ENCODE assay signal across 10 mouse cellular contexts in the genomic region with DNA sequence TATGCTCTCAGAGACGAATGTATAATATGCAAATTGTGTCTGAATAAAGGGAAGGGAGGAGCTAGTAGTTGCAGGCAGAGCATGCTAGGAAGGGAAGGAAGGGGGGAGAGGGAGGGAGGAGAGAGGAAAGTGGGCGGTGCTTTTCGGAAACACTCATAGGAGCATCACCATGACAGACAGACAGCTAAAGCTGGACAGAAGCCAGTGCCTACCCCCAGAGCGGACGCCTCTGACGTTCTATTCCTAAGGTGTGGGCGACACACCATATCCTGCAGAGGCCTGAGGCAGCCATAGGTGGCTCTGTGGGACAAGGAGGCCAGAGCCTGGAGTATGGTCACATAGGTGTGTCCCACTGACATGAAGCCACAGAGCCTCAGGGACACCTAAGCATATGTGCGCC. TPM values are rescaled to one million over a fixed set of nuclear protein-coding genes. Genes with fewer than 3 reads are reported as not detected.
A peak's percentile ranks its signal among the peaks of the same experiment; 100 is the strongest.
DNase-seq lines count a peak whose midpoint lies in the region; ATAC-seq and TF ChIP-seq lines count a peak whose summit lies in the region.
"Had no signal": no experiment of that assay in that cellular context is flagged by ENCODE, and none has a peak within 500 bp of the region (broad histone marks: within the 10 kb centered on the region; RNA-seq: fewer than 3 reads in every experiment).

No protein-coding gene starts in this region.

- TF ChIP-seq CTCF in liver, postnatal 0 days (IDR thresholded peaks at IDR 0.05; ENCODE audit: low read depth) = no peak

- peak overlapping the region; percentile 48; the same call in 1 of the 2 replicates for H3K27ac ChIP-seq in heart, embryonic 10.5 days
- no peak overlapping the region for H3K27ac ChIP-seq in liver, embryonic 13.5 days
- H3K27ac ChIP-seq in liver, embryonic 12.5 days = no peak overlapping the region
- H3K27ac ChIP-seq in liver, postnatal 0 days (ENCODE audit: low read depth) = peak overlapping the region; percentile 88
- 0 out of 2 replicates have a peak overlapping the region, but pooled peaks have one; percentile 44 for H3K27ac ChIP-seq in stomach, embryonic 15.5 days

- H3K4me2 ChIP-seq in liver, embryonic 13.5 days = peak overlapping the region; percentile 21; the same call in 1 of the 2 replicates
- H3K4me2 ChIP-seq in liver, embryonic 12.5 days = no peak overlapping the region
- H3K4me2 ChIP-seq in liver, postnatal 0 days (ENCODE audit: low read depth, low read length) = peak overlapping the region; percentile 63
- H3K4me2 ChIP-seq in stomach, embryonic 15.5 days = peak overlapping the region; percentile 17; the same call in 1 of the 2 replicates
- H3K4me2 ChIP-seq: intestine, embryonic 15.5 days had no signal

- 0 out of 2 replicates have a peak, but pooled peaks cover under 1% of the 10 kb centered on the region for H3K36me3 ChIP-seq in heart, embryonic 10.5 days
- H3K36me3 ChIP-seq in liver, embryonic 13.5 days = no peaks in the 10 kb centered on the region
- H3K36me3 ChIP-seq in liver, embryonic 12.5 days = no peaks in the 10 kb centered on the region
- H3K36me3 ChIP-seq in liver, postnatal 0 days (replicated peaks; ENCODE audit: insufficient read depth, low read length) = no peaks in the 10 kb centered on the region
- no peaks in the 10 kb centered on the region for H3K36me3 ChIP-seq in stomach, embryonic 15.5 days
- H3K36me3 ChIP-seq: intestine, embryonic 15.5 days; midbrain, embryonic 10.5 days had no signal

- 65% methylated on average over 8 of the region's 8 CpGs for WGBS in heart, embryonic 10.5 days
- 36% methylated on average over 8 of the region's 8 CpGs for WGBS in liver, embryonic 13.5 days (ENCODE audit: insufficient replicate concordance)
- 35% methylated on average over 8 of the region's 8 CpGs for WGBS in liver, embryonic 12.5 days (ENCODE audit: insufficient replicate concordance)
- 43% methylated on average over 8 of the region's 8 CpGs for WGBS in liver, postnatal 0 days (ENCODE audit: insufficient replicate concordance)
- 66% methylated on average over 8 of the region's 8 CpGs for WGBS in stomach, embryonic 15.5 days

- ATAC-seq in liver, embryonic 13.5 days (ENCODE audit: low read depth) = no peak
- ATAC-seq in liver, embryonic 12.5 days = no peak
- ATAC-seq in liver, postnatal 0 days = no peak
- ATAC-seq in stomach, embryonic 15.5 days (ENCODE audit: insufficient read depth, low FRiP score, low read depth) = no peak
- ATAC-seq: intestine, embryonic 15.5 days had no signal

- no peak for TF ChIP-seq EP300 in liver, postnatal 0 days (IDR thresholded peaks at IDR 0.05; ENCODE audit: low read depth)

- H3K27me3 ChIP-seq in heart, embryonic 10.5 days (ENCODE audit: insufficient read depth, poor library complexity, severe bottlenecking) = peaks cover 10% of the 10 kb centered on the region
- peaks cover 7% of the 10 kb centered on the region for H3K27me3 ChIP-seq in liver, embryonic 13.5 days
- peaks cover 10% of the 10 kb centered on the region for H3K27me3 ChIP-seq in liver, embryonic 12.5 days (replicated peaks)
- H3K27me3 ChIP-seq in liver, postnatal 0 days (ENCODE audit: insufficient read depth, low read length) = 0 out of 2 replicates have a peak, but pooled peaks cover 2% of the 10 kb centered on the region
- 0 out of 2 replicates have a peak, but pooled peaks cover under 1% of the 10 kb centered on the region for H3K27me3 ChIP-seq in stomach, embryonic 15.5 days (replicated peaks)
- H3K27me3 ChIP-seq: intestine, embryonic 15.5 days had no signal

- no peak overlapping the region for H3K9ac ChIP-seq in liver, embryonic 13.5 days
- H3K9ac ChIP-seq in liver, embryonic 12.5 days = no peak overlapping the region
- H3K9ac ChIP-seq in liver, postnatal 0 days (replicated peaks) = peak overlapping the region; percentile 12; the same call in 1 of the 2 replicates
- H3K9ac ChIP-seq in stomach, embryonic 15.5 days = no peak overlapping the region
- H3K9ac ChIP-seq: intestine, embryonic 15.5 days had no signal

- no peak for DNase-seq in heart, embryonic 10.5 days (ENCODE audit: low spot score)
- DNase-seq in heart, adult 8-10 months (ENCODE audit: low spot score) = no peak
- no peak for DNase-seq in liver, embryonic 13.5 days
- no peak for DNase-seq in liver, postnatal 0 days
- DNase-seq in spleen, adult 18-20 months = no peak
- DNase-seq in cerebellum, adult 11 months = no peak

- no peak overlapping the region for H3K4me3 ChIP-seq in heart, embryonic 10.5 days
- H3K4me3 ChIP-seq in liver, embryonic 13.5 days (replicated peaks) = no peak overlapping the region
- no peak overlapping the region for H3K4me3 ChIP-seq in liver, embryonic 12.5 days
- no peak overlapping the region; the same call in 1 of the 2 replicates for H3K4me3 ChIP-seq in liver, postnatal 0 days (ENCODE audit: low read depth, low read length)
- no peak overlapping the region for H3K4me3 ChIP-seq in stomach, embryonic 15.5 days (replicated peaks)
- H3K4me3 ChIP-seq: intestine, embryonic 15.5 days; midbrain, embryonic 10.5 days had no signal

- H3K9me3 ChIP-seq in heart, embryonic 10.5 days = no peaks in the 10 kb centered on the region
- H3K9me3 ChIP-seq in liver, embryonic 13.5 days (replicated peaks) = no peaks in the 10 kb centered on the region
- no peaks in the 10 kb centered on the region for H3K9me3 ChIP-seq in liver, embryonic 12.5 days (replicated peaks)
- no peaks in the 10 kb centered on the region for H3K9me3 ChIP-seq in liver, postnatal 0 days (ENCODE audit: low read length)
- no peaks in the 10 kb centered on the region for H3K9me3 ChIP-seq in stomach, embryonic 15.5 days
- H3K9me3 ChIP-seq: intestine, embryonic 15.5 days; midbrain, embryonic 10.5 days had no signal

- H3K4me1 ChIP-seq in heart, embryonic 10.5 days = peaks cover 58% of the 10 kb centered on the region
- peaks cover 29% of the 10 kb centered on the region for H3K4me1 ChIP-seq in liver, embryonic 13.5 days (replicated peaks)
- H3K4me1 ChIP-seq in liver, embryonic 12.5 days = peaks cover 22% of the 10 kb centered on the region
- peaks cover 10% of the 10 kb centered on the region for H3K4me1 ChIP-seq in liver, postnatal 0 days (ENCODE audit: insufficient read depth)
- H3K4me1 ChIP-seq in stomach, embryonic 15.5 days = 0 out of 2 replicates have a peak, but pooled peaks cover 3% of the 10 kb centered on the region

RNA-seq across cellular contexts. Expression of gene Aatk, which starts 6.5 kb away (rescaled TPM):
- polyA plus RNA-seq in heart, embryonic 10.5 days (2016; fragmentation: Nextera tagmentation; extraction: Ambion mirVana) = 0.51 and 0.58 TPM in 2 replicates
- total RNA-seq in heart, adult 8-10 months (2022) = 1 to 10 TPM; 3.1 to 6.2 (median 4.7) TPM
- polyA plus RNA-seq in liver, embryonic 13.5 days (2015; fragmentation: Nextera tagmentation; extraction: Ambion mirVana) = 0.32 and 0.39 TPM in 2 replicates
- 0.37 and 0.49 TPM in 2 replicates for polyA plus RNA-seq in liver, embryonic 12.5 days (2016; fragmentation: Nextera tagmentation; extraction: Ambion mirVana)
- 0.72 and 0.89 TPM in 2 replicates for polyA plus RNA-seq in liver, postnatal 0 days (2015; fragmentation: Nextera tagmentation; extraction: Ambion mirVana)
- polyA plus RNA-seq in stomach, embryonic 15.5 days (2015; fragmentation: Nextera tagmentation; extraction: Ambion mirVana) = 3.8 and 4.5 TPM in 2 replicates

RNA-seq across cellular contexts. Expression of gene Cep131, which starts 46.2 kb away (rescaled TPM):
- polyA plus RNA-seq in heart, embryonic 10.5 days (2016; fragmentation: Nextera tagmentation; extraction: Ambion mirVana) = 21.1 and 29.0 TPM in 2 replicates
- 10 to 100 TPM in 3 of 4 experiments, 1 to 10 TPM in 1; 8.9 to 16.0 (median 11.7) TPM for total RNA-seq in heart, adult 8-10 months (2022)
- 4.8 and 5.1 TPM in 2 replicates for polyA plus RNA-seq in liver, embryonic 13.5 days (2015; fragmentation: Nextera tagmentation; extraction: Ambion mirVana)
- polyA plus RNA-seq in liver, embryonic 12.5 days (2016; fragmentation: Nextera tagmentation; extraction: Ambion mirVana) = 10.5 and 11.4 TPM in 2 replicates
- 3.1 and 3.9 TPM in 2 replicates for polyA plus RNA-seq in liver, postnatal 0 days (2015; fragmentation: Nextera tagmentation; extraction: Ambion mirVana)
- 21.6 and 25.1 TPM in 2 replicates for polyA plus RNA-seq in stomach, embryonic 15.5 days (2015; fragmentation: Nextera tagmentation; extraction: Ambion mirVana)

RNA-seq across cellular contexts. Expression of gene Tepsin, which starts 58.1 kb away (rescaled TPM):
- 21.2 and 23.2 TPM in 2 replicates for polyA plus RNA-seq in heart, embryonic 10.5 days (2016; fragmentation: Nextera tagmentation; extraction: Ambion mirVana)
- total RNA-seq in heart, adult 8-10 months (2022) = 1 to 10 TPM; 4.8 to 7.0 (median 6.9) TPM
- 5.2 and 6.9 TPM in 2 replicates for polyA plus RNA-seq in liver, embryonic 13.5 days (2015; fragmentation: Nextera tagmentation; extraction: Ambion mirVana)
- polyA plus RNA-seq in liver, embryonic 12.5 days (2016; fragmentation: Nextera tagmentation; extraction: Ambion mirVana) = 9.3 and 11.3 TPM in 2 replicates
- polyA plus RNA-seq in liver, postnatal 0 days (2015; fragmentation: Nextera tagmentation; extraction: Ambion mirVana) = 3.8 and 4.2 TPM in 2 replicates
- polyA plus RNA-seq in stomach, embryonic 15.5 days (2015; fragmentation: Nextera tagmentation; extraction: Ambion mirVana) = 17.7 and 19.0 TPM in 2 replicates

RNA-seq across cellular contexts. Expression of gene Ndufaf8, which starts 58.3 kb away (rescaled TPM):
- 92.2 and 106 TPM in 2 replicates for polyA plus RNA-seq in heart, embryonic 10.5 days (2016; fragmentation: Nextera tagmentation; extraction: Ambion mirVana)
- 100 to 1,000 TPM in 1 of 4 experiments, 10 to 100 TPM in 3; 68.5 to 103 (median 82.8) TPM for total RNA-seq in heart, adult 8-10 months (2022)
- 46.5 and 52.1 TPM in 2 replicates for polyA plus RNA-seq in liver, embryonic 13.5 days (2015; fragmentation: Nextera tagmentation; extraction: Ambion mirVana)
- polyA plus RNA-seq in liver, embryonic 12.5 days (2016; fragmentation: Nextera tagmentation; extraction: Ambion mirVana) = 64.4 and 68.1 TPM in 2 replicates
- 63.4 and 65.4 TPM in 2 replicates for polyA plus RNA-seq in liver, postnatal 0 days (2015; fragmentation: Nextera tagmentation; extraction: Ambion mirVana)
- 81.5 and 83.1 TPM in 2 replicates for polyA plus RNA-seq in stomach, embryonic 15.5 days (2015; fragmentation: Nextera tagmentation; extraction: Ambion mirVana)

Comparison
In these comparisons a context has a peak if more than half of its experiments do, and no peak if none do; other contexts are left out.
1. H3K27ac ChIP-seq: peak in heart, embryonic 10.5 days (single experiment), liver, postnatal 0 days (single experiment) and stomach, embryonic 15.5 days (single experiment); none in liver, embryonic 13.5 days (single experiment) and liver, embryonic 12.5 days (single experiment).